Mouse (Mus musculus) lung, adult 2 months (tissue): ENCODE measurements around the gene Rgs3.

Experiments
- CTCF ChIP-seq: fragments of 200-500 bp; IDR thresholded peaks from 2 replicates; pipeline ENCODE4 v1.5.1; 2011; ENCODE audit warnings: mild to moderate bottlenecking, low read length, control low read depth; ENCODE audit not compliant: insufficient read depth
- POLR2A ChIP-seq: fragments of 200-500 bp; IDR thresholded peaks from 2 replicates; pipeline ENCODE4 v1.6.1; 2011; ENCODE audit warnings: low read depth, mild to moderate bottlenecking, control low read depth, low read length, borderline replicate concordance; ENCODE audit errors: extremely low read depth

DNA sequence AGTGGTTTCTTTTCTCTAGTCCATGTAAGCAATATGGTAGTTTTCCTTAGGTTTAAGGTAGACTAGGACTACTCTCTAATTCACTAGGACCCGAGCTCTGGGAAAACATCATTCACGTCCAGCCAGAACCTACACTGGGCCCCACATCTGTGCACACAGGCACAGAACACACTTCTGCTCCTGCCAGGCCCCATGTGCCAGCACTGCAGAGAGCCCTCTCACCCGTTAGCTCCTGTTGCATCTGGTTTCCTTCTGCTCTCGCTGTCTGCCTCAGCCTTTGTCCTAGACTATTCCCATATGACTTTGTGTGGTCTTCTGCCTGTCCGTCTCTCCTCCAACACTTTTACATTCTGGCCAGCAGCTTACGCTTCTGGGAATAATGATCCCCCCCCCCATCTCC, 25.9 kb upstream of the Rgs3 start:
- no peak for TF ChIP-seq CTCF
- no peak for TF ChIP-seq POLR2A
